Comparison of ENCODE assay signal across 24 mouse cellular contexts in genomic region chr4:151946211-151946610, GRCm38 (mm10).
"Had no signal": no experiment of that assay in that cellular context is flagged by ENCODE, and none has a peak within 500 bp of the region (broad histone marks: within the 10 kb centered on the region; RNA-seq: fewer than 3 reads in every experiment).

No protein-coding gene starts in this region.

- H3K27ac ChIP-seq: heart, adult 2 months; heart, embryonic 13.5 days; heart, embryonic 15.5 days; hindbrain, embryonic 13.5 days; hindbrain, embryonic 15.5 days; hindbrain, postnatal 0 days; kidney, postnatal 0 days; layer of hippocampus, adult 2 months; left cerebral cortex, adult 2 months; limb, embryonic 10.5 days; limb, embryonic 12.5 days had no signal

- DNase-seq: gastrocnemius, postnatal 14 days; gastrocnemius, postnatal 36 days; heart, adult 11 months; heart, adult 2 months; heart, postnatal 14 days; heart, postnatal 36 days; kidney, adult 11 months; kidney, adult 8-10 months; kidney, postnatal 14 days; kidney, postnatal 36 days; liver, embryonic 13.5 days had no signal

- H3K4me1 ChIP-seq: hindbrain, embryonic 15.5 days; limb, embryonic 10.5 days; limb, embryonic 12.5 days had no signal

- ATAC-seq: hindbrain, postnatal 0 days; intestine, embryonic 16.5 days had no signal

- H3K4me3 ChIP-seq: heart, adult 2 months; heart, embryonic 13.5 days; heart, embryonic 15.5 days; hindbrain, embryonic 13.5 days; hindbrain, embryonic 15.5 days; layer of hippocampus, adult 2 months; left cerebral cortex, adult 2 months; limb, embryonic 10.5 days; limb, embryonic 12.5 days; liver, embryonic 13.5 days; liver, embryonic 15.5 days had no signal

- H3K27me3 ChIP-seq: heart, embryonic 13.5 days; heart, embryonic 15.5 days; hindbrain, embryonic 13.5 days; hindbrain, embryonic 15.5 days; limb, embryonic 12.5 days; liver, embryonic 13.5 days; liver, embryonic 15.5 days had no signal

- H3K4me2 ChIP-seq: heart, embryonic 11.5 days; heart, embryonic 13.5 days; heart, embryonic 15.5 days; hindbrain, embryonic 13.5 days; hindbrain, embryonic 15.5 days; limb, embryonic 12.5 days; liver, embryonic 13.5 days; liver, embryonic 15.5 days had no signal

- H3K36me3 ChIP-seq: heart, embryonic 15.5 days; hindbrain, embryonic 15.5 days had no signal

- H3K9ac ChIP-seq: heart, embryonic 13.5 days; heart, embryonic 15.5 days; hindbrain, embryonic 13.5 days; hindbrain, embryonic 15.5 days; limb, embryonic 12.5 days; liver, embryonic 13.5 days; liver, embryonic 15.5 days had no signal

- H3K9me3 ChIP-seq: heart, embryonic 13.5 days; heart, embryonic 15.5 days; hindbrain, embryonic 13.5 days; hindbrain, embryonic 15.5 days; limb, embryonic 10.5 days; limb, embryonic 12.5 days; liver, embryonic 13.5 days; liver, embryonic 15.5 days had no signal
